Mouse (Mus musculus) C2C12 (cell line): ENCODE results near the gene Prmt3.

Source experiments
- CTCF ChIP-seq: IDR thresholded peaks from one replicate; pipeline ENCODE4 v1.5.1; 2011; ENCODE audit not compliant: control insufficient read depth, insufficient read depth, insufficient read length
- MAX ChIP-seq: IDR thresholded peaks from one replicate; pipeline ENCODE4 v1.6.1; 2011; ENCODE audit warnings: mild to moderate bottlenecking, control low read depth
- MYOG ChIP-seq: IDR thresholded peaks from one replicate; pipeline ENCODE4 v1.6.1; 2011; ENCODE audit not compliant: control insufficient read depth, insufficient read length; ENCODE audit errors: extremely low read depth

DNA sequence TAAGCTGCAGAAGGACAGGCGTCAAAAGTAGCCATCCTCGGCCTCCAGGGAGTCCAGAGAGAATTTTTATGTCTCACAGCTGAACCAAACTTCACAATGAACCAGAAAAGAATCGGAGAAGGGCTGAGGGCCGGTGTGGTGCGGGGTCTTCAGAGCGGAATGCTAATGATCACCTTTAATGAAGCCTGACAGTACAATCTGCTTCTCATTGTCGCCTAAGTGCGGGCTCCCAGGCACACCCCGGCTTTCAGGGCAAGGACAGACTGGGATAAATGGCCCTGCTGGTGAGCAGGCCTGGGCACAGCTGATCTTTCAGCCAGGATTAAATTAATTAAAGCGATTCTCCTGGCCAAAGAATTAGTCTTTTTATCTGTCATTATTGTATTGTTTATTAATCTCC, 36.2 kb upstream of the Prmt3 start:
- TF ChIP-seq CTCF (no peak), MYOG (no peak), MAX (no peak)
